Mouse (Mus musculus): Measurements from ENCODE around the gene Abcg8. TPM values are rescaled to one million over a fixed set of nuclear protein-coding genes. Genes with fewer than 3 reads are reported as not detected.

Abcg8 gene
- total and polyA plus RNA-seq, 2 experiments from 2014 or later: 0.10 to 0.17 TPM

DNA sequence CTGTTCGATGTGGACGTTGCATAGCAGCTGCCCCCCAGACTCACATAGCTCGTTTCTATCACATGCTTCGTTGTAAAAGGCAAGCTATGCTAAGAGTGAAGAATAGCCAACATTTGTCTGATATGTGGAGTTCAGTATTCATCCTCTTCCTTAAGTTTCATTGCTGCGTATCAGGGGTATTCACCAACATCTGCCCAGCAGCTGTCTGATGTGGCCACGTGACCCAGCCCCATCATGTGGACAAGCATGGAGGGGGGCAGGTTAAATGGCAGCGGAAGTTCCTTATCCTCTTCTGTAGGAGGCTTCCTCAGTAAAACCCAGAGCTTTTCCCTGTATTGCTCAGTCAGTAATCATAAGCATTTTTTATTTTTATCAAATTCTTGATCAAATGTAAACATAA is 18.3 kb upstream of the Abcg8 start:
- Histone ChIP-seq H3K4me2 (ENCODE audit: low read depth) (no peak overlapping the region), H3K36me3 (ENCODE audit: insufficient read depth) (no peaks in the 10 kb centered on the region; the same call in 1 of the 2 replicates), H3K27ac (ENCODE audit: low read depth, low read length) (0 out of 2 replicates have a peak overlapping the region, but pooled peaks have one; percentile 15), H3K9ac (no peak overlapping the region), H3K4me3 (ENCODE audit: low read depth, low read length) (no peak overlapping the region), H3K27me3 (ENCODE audit: insufficient read depth, low read length) (no peaks in the 10 kb centered on the region), H3K4me1 (ENCODE audit: insufficient read depth) (no peaks in the 10 kb centered on the region), H3K9me3 (ENCODE audit: low read length) (no peaks in the 10 kb centered on the region)
- TF ChIP-seq CTCF (IDR thresholded peaks at IDR 0.05; ENCODE audit: low read depth): no peak
- WGBS: 76% methylated on average over 7 of the region's 7 CpGs
- no peak for ATAC-seq
- DNase-seq: no peak

DNA sequence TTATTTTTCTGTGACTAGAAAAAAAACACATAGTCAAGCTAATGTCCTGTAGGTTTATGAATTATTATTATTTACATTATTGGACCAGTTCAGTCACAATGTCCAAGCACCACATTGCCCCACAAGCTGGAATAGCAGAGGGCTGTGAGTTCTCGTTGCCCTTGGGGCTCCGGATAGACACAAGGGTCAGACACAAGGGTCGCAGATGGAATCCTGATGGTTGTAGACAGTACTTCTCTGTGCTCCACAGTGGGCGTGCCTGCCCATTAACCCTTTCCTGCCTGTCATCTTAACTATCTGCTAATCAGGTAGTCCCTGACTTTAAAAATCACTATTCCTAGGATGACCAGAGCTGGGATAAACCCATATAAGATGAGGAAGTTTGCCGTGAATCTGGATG is 17.9 kb upstream of the Abcg8 start:
- Histone ChIP-seq H3K4me1 (ENCODE audit: insufficient read depth) (no peaks in the 10 kb centered on the region), H3K27ac (ENCODE audit: low read depth, low read length) (no peak overlapping the region), H3K36me3 (ENCODE audit: insufficient read depth) (no peaks in the 10 kb centered on the region; the same call in 1 of the 2 replicates), H3K9ac (no peak overlapping the region), H3K4me2 (ENCODE audit: low read depth) (no peak overlapping the region), H3K4me3 (ENCODE audit: low read depth, low read length) (no peak overlapping the region), H3K9me3 (ENCODE audit: low read length) (no peaks in the 10 kb centered on the region), H3K27me3 (ENCODE audit: insufficient read depth, low read length) (no peaks in the 10 kb centered on the region)
- ATAC-seq (no peak), DNase-seq (no peak)
- WGBS: 54% methylated on average over 5 of the region's 5 CpGs
- TF ChIP-seq CTCF (IDR thresholded peaks at IDR 0.05; ENCODE audit: low read depth): no peak

DNA sequence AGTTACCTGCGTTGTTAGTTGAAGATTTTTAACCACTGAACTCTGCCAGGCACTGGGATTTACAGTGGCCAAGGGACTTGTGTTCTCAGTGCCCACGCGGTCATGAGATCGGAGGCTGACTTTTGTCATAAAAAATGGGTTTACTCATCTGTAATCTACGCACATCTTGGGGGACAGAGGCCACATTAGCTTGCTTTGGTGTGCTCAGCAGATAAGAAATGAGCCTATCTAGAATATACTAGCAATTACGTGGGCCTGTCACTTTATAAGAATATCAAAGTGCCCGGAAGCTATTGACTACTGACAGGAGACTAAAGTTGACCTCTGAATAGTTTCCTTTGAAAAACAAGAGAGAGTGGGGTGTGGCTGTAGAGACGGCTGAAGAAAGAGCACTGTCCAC is 17.2 kb upstream of the Abcg8 start:
- ATAC-seq: no peak

DNA sequence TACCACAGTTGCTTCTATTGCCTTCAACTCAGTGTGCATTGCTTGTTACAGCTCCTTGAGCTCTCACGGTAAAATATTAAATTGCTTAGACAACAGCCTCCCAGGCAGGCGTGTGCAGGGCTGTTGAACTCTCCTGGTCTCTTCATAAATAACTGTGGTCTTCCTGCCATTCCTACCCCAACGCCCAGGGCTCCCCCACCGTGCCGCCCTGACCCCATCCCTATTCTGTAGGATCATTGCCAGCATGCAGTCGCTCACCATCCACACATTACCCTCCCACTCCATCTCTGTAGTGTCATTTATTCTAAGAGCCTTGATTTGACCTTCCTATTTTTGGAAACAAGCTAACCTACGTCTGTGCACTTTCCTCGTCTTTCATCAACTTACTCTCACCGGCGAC is 11.0 kb upstream of the Abcg8 start:
- ATAC-seq (no peak), DNase-seq (no peak)
- H3K9ac ChIP-seq: no peak overlapping the region
- H3K9me3 ChIP-seq (ENCODE audit: low read length): no peaks in the 10 kb centered on the region
- H3K27ac ChIP-seq (ENCODE audit: low read depth, low read length): no peak overlapping the region
- no peak for TF ChIP-seq CTCF (IDR thresholded peaks at IDR 0.05; ENCODE audit: low read depth)
- WGBS: 66% methylated on average over 10 of the region's 10 CpGs
- H3K27me3 ChIP-seq (ENCODE audit: insufficient read depth, low read length): no peaks in the 10 kb centered on the region; the same call in 1 of the 2 replicates
- no peaks in the 10 kb centered on the region for H3K36me3 ChIP-seq (ENCODE audit: insufficient read depth)
- H3K4me3 ChIP-seq (ENCODE audit: low read depth, low read length): no peak overlapping the region
- H3K4me1 ChIP-seq (ENCODE audit: insufficient read depth): no peaks in the 10 kb centered on the region
- no peak overlapping the region for H3K4me2 ChIP-seq (ENCODE audit: low read depth)

More for the DNA sequence above, 17.2 kb upstream of the Abcg8 start:
- no peak for TF ChIP-seq CTCF (IDR thresholded peaks at IDR 0.05; ENCODE audit: low read depth)
- Histone ChIP-seq H3K9ac (no peak overlapping the region), H3K27me3 (ENCODE audit: insufficient read depth, low read length) (no peaks in the 10 kb centered on the region), H3K9me3 (ENCODE audit: low read length) (no peaks in the 10 kb centered on the region), H3K4me2 (ENCODE audit: low read depth) (no peak overlapping the region), H3K4me1 (ENCODE audit: insufficient read depth) (no peaks in the 10 kb centered on the region), H3K36me3 (ENCODE audit: insufficient read depth) (no peaks in the 10 kb centered on the region), H3K27ac (ENCODE audit: low read depth, low read length) (no peak overlapping the region), H3K4me3 (ENCODE audit: low read depth, low read length) (no peak overlapping the region)
- DNase-seq: no peak
- WGBS: 86% methylated on average over 8 of the region's 8 CpGs

DNA sequence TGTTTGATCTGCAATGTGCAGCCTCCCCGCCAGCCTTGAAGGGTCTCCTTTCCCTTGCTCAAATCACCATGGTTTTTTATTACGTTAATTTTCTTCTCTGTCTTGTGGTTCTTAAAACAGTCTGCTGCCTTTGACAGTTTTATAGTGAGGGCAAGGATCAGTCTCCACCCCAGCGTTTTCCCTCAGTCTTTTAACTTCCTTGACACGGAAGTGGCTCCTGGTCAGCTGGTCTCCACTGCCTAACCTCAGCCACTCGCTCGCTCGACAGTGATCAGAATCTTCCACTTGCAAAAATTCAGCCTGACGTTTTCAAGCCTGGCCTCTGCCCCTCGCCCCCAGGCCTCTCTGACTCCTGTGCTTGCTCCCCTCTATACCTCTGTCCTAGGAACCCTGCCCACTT is 10.4 kb upstream of the Abcg8 start:
- H3K9ac ChIP-seq: no peak overlapping the region
- H3K4me3 ChIP-seq (ENCODE audit: low read depth, low read length): no peak overlapping the region
- no peak overlapping the region for H3K4me2 ChIP-seq (ENCODE audit: low read depth)
- H3K4me1 ChIP-seq (ENCODE audit: insufficient read depth): no peaks in the 10 kb centered on the region
- no peak for ATAC-seq
- H3K27ac ChIP-seq (ENCODE audit: low read depth, low read length): no peak overlapping the region
- H3K36me3 ChIP-seq (ENCODE audit: insufficient read depth): no peaks in the 10 kb centered on the region
- no peaks in the 10 kb centered on the region; the same call in 1 of the 2 replicates for H3K27me3 ChIP-seq (ENCODE audit: insufficient read depth, low read length)
- 63% methylated on average over 9 of the region's 9 CpGs for WGBS
- no peak for TF ChIP-seq CTCF (IDR thresholded peaks at IDR 0.05; ENCODE audit: low read depth)
- H3K9me3 ChIP-seq (ENCODE audit: low read length): no peaks in the 10 kb centered on the region
- no peak for DNase-seq

DNA sequence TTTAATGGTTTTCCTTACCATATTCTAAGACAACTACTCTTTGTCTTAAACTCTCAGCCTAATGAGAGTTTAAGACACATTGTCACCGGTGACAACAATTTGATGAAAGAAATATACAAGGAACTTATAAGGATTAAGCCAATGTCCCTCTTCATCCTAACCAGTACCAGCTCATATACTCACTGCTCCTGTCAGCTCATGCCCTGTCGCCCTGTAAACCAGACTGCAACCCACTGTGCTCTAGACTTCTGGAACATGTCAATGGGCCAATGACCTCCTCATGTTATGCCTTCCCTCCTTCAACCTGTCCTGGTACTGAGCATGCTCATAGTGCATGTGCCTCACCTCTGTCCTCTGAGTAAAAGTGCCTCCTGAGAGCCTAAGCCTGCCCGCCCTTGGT is 8.3 kb upstream of the Abcg8 start:
- no peak overlapping the region for H3K4me3 ChIP-seq (ENCODE audit: low read depth, low read length)
- ATAC-seq (no peak), DNase-seq (no peak)
- no peaks in the 10 kb centered on the region; the same call in none of the 2 replicates for H3K27me3 ChIP-seq (ENCODE audit: insufficient read depth, low read length)
- no peaks in the 10 kb centered on the region for H3K36me3 ChIP-seq (ENCODE audit: insufficient read depth)
- no peak for TF ChIP-seq CTCF (IDR thresholded peaks at IDR 0.05; ENCODE audit: low read depth)
- H3K4me1 ChIP-seq (ENCODE audit: insufficient read depth): no peaks in the 10 kb centered on the region
- no peaks in the 10 kb centered on the region for H3K9me3 ChIP-seq (ENCODE audit: low read length)
- no peak overlapping the region for H3K27ac ChIP-seq (ENCODE audit: low read depth, low read length)
- no peak overlapping the region for H3K4me2 ChIP-seq (ENCODE audit: low read depth)
- 92% methylated on average over 3 of the region's 3 CpGs for WGBS
- no peak overlapping the region for H3K9ac ChIP-seq

DNA sequence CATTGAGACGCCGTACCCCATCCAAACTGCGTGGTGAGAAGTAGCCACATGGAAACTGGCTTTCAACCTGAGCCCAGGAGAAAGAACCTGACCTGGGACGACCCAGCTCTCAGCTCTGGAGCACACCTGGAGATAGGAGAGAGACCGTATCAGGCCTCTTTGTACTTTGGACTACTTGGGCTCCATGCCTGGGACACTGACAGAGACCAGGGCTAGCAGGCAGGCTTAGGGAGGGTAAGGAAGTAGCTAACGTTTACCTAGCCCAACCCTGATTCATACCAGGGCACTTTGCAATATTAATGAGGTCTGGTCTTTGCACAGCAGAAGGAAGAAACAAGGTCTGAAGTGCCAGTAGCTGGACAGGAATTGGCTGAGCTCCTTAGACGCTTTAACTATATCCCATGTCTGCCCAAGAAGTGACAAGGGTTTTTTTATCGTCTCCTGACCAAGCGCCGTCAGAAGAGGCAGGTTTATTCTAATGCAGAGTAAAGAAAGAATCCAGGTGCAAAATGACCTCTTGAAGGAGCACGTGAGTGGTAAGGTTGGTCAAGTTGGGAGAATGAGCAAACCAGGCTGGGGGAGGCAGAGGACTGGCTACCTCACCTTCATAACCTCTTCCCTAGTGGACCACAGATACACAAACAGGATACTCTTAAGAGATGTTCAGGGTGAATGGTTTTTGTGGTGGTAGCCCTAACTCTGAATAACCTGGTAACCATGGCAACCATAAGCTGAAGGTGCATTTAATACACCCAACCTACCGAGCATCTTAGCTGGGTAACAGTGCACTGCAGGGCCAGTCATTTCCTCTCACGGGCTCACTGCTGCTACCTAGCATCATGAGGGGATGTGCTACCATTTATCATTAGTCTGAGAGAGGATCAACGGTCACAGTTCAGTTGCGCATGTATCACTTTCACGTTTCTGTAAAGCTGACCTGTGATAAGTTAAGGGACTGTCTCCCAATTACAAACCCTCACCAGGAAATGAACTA is 3.4 kb upstream of the Abcg8 start:
- DNase-seq (no peak), ATAC-seq (no peak)
- Histone ChIP-seq H3K36me3 (ENCODE audit: insufficient read depth) (no peaks in the 10 kb centered on the region), H3K4me3 (ENCODE audit: low read depth, low read length) (no peak overlapping the region), H3K4me1 (ENCODE audit: insufficient read depth) (no peaks in the 10 kb centered on the region), H3K27me3 (ENCODE audit: insufficient read depth, low read length) (peaks cover 13% of the 10 kb centered on the region), H3K9ac (no peak overlapping the region), H3K9me3 (ENCODE audit: low read length) (no peaks in the 10 kb centered on the region), H3K27ac (ENCODE audit: low read depth, low read length) (no peak overlapping the region), H3K4me2 (ENCODE audit: low read depth) (no peak overlapping the region)
- TF ChIP-seq CTCF (IDR thresholded peaks at IDR 0.05; ENCODE audit: low read depth): no peak
- 72% methylated on average over 16 of the region's 16 CpGs for WGBS
